Mouse (Mus musculus) midbrain, embryonic 16.5 days (tissue): Measurements from ENCODE around the gene Ift172. TPM values are rescaled to one million over a fixed set of nuclear protein-coding genes. Genes with fewer than 3 reads are reported as not detected.

Experiments
- ATAC-seq: fragments of 200-750 bp; cut with Nextera tagmentation; 2 replicates; pipeline ENCODE4 v1.8.0; 2017; ENCODE audit warnings: moderate TSS enrichment
- H3K27ac ChIP-seq: fragments of 300-500 bp; sonication (generic); 2 replicates; pipeline ENCODE4 v1.5.1; 2014; ENCODE audit warnings: mild to moderate bottlenecking, low read length, mixed read lengths
- H3K27me3 ChIP-seq: fragments of 300-500 bp; sonication (generic); 2 replicates; pipeline ENCODE4 v1.6.1; 2014; ENCODE audit warnings: low read depth, low read length, mixed read lengths; ENCODE audit not compliant: control insufficient read depth, insufficient read depth
- H3K36me3 ChIP-seq: fragments of 300-500 bp; sonication (generic); 2 replicates; pipeline ENCODE4 v1.6.1; 2014; ENCODE audit warnings: mild to moderate bottlenecking, low read length, moderate library complexity, mixed read lengths; ENCODE audit not compliant: control insufficient read depth, insufficient read depth
- H3K4me1 ChIP-seq: fragments of 300-500 bp; sonication (generic); 2 replicates; pipeline ENCODE4 v1.6.1; 2014; ENCODE audit warnings: mild to moderate bottlenecking, low read length, mixed read lengths; ENCODE audit not compliant: control insufficient read depth, insufficient read depth
- H3K4me2 ChIP-seq: fragments of 300-500 bp; sonication (generic); 2 replicates; pipeline ENCODE4 v1.6.1; 2014; ENCODE audit warnings: mild to moderate bottlenecking, low read length, mixed read lengths
- H3K4me3 ChIP-seq: fragments of 300-500 bp; sonication (generic); 2 replicates; pipeline ENCODE4 v1.5.1; 2014; ENCODE audit warnings: low read depth, mild to moderate bottlenecking, low read length, moderate library complexity, mixed read lengths
- H3K9ac ChIP-seq: fragments of 300-500 bp; sonication (generic); 2 replicates; pipeline ENCODE4 v1.6.1; 2014; ENCODE audit warnings: low read depth, low read length, mixed read lengths
- H3K9me3 ChIP-seq: fragments of 300-500 bp; sonication (generic); replicated peaks from 2 replicates; pipeline ENCODE4 v1.6.1; 2014; ENCODE audit warnings: mild to moderate bottlenecking, low read length, mixed read lengths; ENCODE audit not compliant: control insufficient read depth, poor library complexity, severe bottlenecking
- WGBS: fragments of 180-500 bp; shearing (Covaris S2); extraction: QIAGEN DNeasy Blood & Tissue Kit; methylation state at CpG from one replicate; pipeline ENCODE4 v1.1.7; 2014; 5-methylcytosine and 5-hydroxymethylcytosine counted together
- polyA plus RNA-seq: library from polyadenylated mRNA; unstranded; fragments of >200 nt; fragmentation: Nextera tagmentation; extraction: Ambion mirVana; gene quantifications from 2 replicates; pipeline ENCODE4 v1.2.1, GENCODE M21; 2015

Gene Ift172
- polyA plus RNA-seq, 1 experiment from 2014 or later: 32.3 TPM

DNA sequence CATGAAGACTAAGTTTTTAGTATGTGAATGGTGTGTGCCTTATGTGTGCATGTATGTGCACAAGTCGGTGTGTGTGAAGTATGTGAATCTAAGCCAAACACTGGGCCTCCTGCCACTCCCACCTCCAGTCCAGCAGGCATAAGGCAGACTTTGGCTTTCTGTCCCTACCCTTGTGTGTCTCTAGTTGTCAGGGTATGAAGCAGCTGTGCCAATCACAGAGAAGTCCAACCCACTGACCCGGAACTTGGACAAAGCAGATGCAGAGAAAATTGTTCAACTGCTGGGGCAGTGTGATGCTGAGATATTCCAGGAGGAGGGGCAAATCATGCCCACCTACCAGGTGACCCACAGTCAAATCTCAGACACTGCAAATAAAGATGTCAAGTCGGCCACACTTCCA is 7.1 kb upstream of the Ift172 start:
- H3K4me1 ChIP-seq: peaks cover 16% of the 10 kb centered on the region
- 74% methylated on average over 3 of the region's 3 CpGs for WGBS
- no peak overlapping the region for H3K4me3 ChIP-seq
- no peak overlapping the region for H3K27ac ChIP-seq
- H3K27me3 ChIP-seq: no peaks in the 10 kb centered on the region
- H3K9ac ChIP-seq: no peak overlapping the region
- H3K36me3 ChIP-seq: no peaks in the 10 kb centered on the region
- H3K4me2 ChIP-seq: no peak overlapping the region
- ATAC-seq: no peak
- no peaks in the 10 kb centered on the region for H3K9me3 ChIP-seq

DNA sequence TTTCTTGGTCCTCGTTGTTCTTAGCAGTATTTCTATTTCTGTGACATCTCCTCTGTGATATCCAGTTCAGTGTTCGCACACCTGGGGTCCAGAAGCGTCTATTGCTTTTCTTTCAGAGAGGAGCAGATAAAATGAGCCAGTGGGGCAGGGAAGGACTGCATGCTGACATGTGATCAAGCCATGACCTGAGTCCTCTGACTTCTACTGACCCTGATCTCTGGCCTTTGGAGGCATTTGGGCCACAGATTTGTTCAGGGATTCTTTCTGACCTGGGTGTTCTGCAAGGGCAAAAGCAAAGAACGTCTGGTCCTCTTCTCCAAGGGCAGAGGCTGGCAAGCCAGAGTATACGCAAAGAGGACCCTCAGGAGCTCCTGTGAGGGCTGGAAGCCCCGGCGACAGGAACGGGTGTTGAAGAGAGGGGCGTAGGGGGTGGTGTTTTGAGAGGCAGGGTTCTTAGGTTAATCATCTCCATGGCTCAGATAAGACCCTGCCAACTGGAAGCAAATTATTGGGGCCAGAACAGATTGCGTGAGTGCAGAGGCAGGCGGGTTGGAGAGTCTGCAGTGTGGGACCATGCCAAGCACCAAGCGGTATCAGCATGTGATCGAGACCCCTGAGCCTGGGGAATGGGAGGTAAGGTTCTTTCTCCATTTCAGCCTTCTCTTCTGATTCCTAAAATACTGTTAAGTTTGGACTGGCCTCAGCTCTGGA is 6.3 kb upstream of the Ift172 start, which contains the start of gene Gckr:
Gene Gckr (plus strand): TSS at position 397 of the 711 bp plus-strand sequence.
- Histone ChIP-seq H3K4me3 (peak within 1 kb of the TSS; percentile 89), H3K9me3 (no peaks in the 10 kb centered on the region), H3K36me3 (no peaks in the 10 kb centered on the region), H3K27ac (peak within 1 kb of the TSS; percentile 87), H3K27me3 (no peaks in the 10 kb centered on the region), H3K9ac (peak within 1 kb of the TSS; percentile 96), H3K4me1 (peaks cover 16% of the 10 kb centered on the region), H3K4me2 (peak within 1 kb of the TSS; percentile 93)
- no peak for ATAC-seq
- WGBS: 82% methylated on average over 13 of the region's 13 CpGs

DNA sequence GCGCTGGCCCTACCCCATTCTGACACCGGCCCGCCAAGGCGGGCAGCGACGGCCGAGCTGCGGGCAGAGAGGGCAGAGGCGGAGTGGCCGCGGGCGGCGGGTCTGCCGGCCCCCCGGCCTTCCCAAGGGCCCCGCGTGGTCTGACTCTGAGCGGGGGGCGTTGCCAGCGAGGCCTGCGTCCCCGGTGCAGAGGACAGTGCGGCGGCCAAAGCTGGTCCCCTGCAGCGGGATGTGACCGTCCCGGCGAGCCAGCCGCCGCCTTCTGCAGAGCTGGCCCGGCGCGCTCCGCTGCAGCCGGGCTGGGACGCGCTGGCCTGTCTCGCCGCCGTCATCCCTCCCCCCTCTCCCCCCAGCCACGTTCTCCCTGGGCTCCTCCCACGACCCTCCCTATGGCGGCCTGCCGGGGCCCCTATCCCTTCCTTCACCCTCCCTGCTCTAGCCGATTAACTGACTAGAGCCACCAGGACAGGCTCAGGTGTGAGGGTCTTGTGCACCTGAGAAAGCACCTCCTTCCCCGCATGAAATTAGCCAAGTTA is 4.8 kb upstream of the Ift172 start, which contains the start of gene Fndc4:
Gene Fndc4 (minus strand): TSS at position 475 of the 536 bp plus-strand sequence.
- peaks cover 22% of the 10 kb centered on the region for H3K4me1 ChIP-seq
- peak within 1 kb of the TSS; percentile 89 for H3K4me3 ChIP-seq
- peak; percentile 84 for ATAC-seq
- peak within 1 kb of the TSS; percentile 87 for H3K27ac ChIP-seq
- H3K36me3 ChIP-seq: no peaks in the 10 kb centered on the region
- H3K4me2 ChIP-seq: peak within 1 kb of the TSS; percentile 93
- peak within 1 kb of the TSS; percentile 96 for H3K9ac ChIP-seq
- no peaks in the 10 kb centered on the region for H3K9me3 ChIP-seq
- WGBS: 0% methylated on average over 37 of the region's 46 CpGs
- H3K27me3 ChIP-seq: no peaks in the 10 kb centered on the region

DNA sequence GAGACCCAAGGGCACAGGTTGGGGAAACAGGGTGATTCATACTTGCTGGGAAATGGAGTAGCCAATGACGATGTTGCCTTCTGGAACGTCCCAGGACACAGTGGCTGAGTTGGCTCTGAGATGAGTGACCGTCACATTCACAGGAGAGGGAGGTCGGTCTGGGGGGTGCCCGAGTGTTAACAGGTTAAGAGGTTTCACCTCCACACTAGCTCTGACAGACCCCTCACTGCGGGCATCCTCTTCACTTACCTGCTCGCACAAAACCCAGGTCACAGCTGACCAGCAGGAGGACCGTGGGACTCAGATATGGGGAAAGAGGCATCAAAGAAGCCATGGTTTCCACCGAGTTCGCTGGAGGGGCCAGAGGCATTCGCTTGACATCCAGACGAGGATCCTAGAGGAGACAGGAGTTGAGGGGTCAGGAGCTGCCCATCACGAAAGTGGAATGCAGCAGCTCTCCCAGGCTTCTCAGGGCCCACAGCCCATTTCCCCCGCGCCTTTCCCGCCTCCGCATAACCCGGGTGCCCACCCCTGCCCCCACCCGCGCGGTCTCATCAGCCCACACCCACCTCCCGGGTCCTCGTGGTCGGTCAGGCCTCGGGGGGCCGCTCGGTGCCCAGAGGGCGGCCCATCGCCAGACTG is 4.2 kb upstream of the Ift172 start:
- H3K4me3 ChIP-seq: peak overlapping the region; percentile 89
- peak overlapping the region; percentile 93 for H3K4me2 ChIP-seq
- H3K27ac ChIP-seq: peak overlapping the region; percentile 87
- no peaks in the 10 kb centered on the region for H3K36me3 ChIP-seq
- ATAC-seq: peak; percentile 20
- peak overlapping the region; percentile 96 for H3K9ac ChIP-seq
- H3K9me3 ChIP-seq: no peaks in the 10 kb centered on the region
- H3K4me1 ChIP-seq: peaks cover 27% of the 10 kb centered on the region
- no peaks in the 10 kb centered on the region for H3K27me3 ChIP-seq
- 5% methylated on average over 28 of the region's 29 CpGs for WGBS

DNA sequence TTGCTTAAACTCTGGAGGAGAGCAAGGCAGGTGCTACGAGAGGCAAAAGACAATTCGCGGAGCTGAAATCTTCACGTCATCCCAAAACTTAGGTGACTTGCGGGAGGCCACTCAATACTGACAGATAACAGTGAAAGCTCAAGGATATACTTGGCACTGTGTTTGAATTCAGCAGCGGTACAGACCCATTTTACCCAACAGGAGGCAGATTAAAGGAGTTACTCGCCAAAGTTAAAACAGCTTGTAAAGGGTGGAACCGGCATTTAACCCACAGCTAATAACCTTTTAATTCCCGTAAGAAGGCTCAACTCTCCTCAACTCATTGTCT is 409 bp upstream of the Ift172 start:
- H3K4me1 ChIP-seq: peaks cover 30% of the 10 kb centered on the region
- H3K9ac ChIP-seq: peak overlapping the region; percentile 66
- H3K27me3 ChIP-seq: no peaks in the 10 kb centered on the region
- no peak for ATAC-seq
- peak overlapping the region; percentile 93 for H3K4me2 ChIP-seq
- WGBS: 3% methylated on average over 9 of the region's 9 CpGs
- peak overlapping the region; percentile 87 for H3K27ac ChIP-seq
- peaks cover 5% of the 10 kb centered on the region; the same call in 1 of the 2 replicates for H3K36me3 ChIP-seq
- peak overlapping the region; percentile 53 for H3K4me3 ChIP-seq
- H3K9me3 ChIP-seq: no peaks in the 10 kb centered on the region

DNA sequence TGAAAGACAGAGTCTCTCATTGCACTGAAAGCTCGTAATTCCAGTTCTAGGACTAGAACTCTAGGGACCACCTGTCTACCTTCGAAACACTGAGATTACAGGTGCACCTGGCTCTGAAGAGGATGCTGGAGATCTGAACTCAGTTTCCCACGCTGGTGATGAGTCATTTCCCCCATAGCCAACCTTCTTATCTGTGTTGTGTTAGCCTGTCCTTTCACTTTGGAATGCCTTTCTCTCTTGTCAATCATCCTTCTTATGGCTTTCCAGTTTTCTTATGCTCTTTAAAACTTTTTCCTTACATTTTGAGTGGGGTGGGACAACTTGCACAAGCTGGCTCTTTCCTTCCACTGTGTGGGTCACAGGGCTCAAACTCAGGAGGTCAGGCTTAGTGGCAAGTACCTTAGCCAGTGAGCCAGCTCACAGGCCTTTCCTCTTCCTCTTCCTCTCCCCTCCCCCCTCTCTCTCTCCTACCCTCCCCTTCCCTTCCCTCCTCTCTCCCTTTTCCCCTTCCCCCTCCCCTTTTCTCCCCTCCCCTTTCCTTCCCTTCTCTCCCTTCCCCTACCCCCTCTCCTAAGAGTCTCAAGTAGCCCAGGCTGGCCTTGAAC is 1.2 kb downstream of the Ift172 start:
- no peak overlapping the region for H3K27ac ChIP-seq
- H3K36me3 ChIP-seq: peaks cover 16% of the 10 kb centered on the region
- peaks cover 25% of the 10 kb centered on the region for H3K4me1 ChIP-seq
- H3K4me3 ChIP-seq: no peak overlapping the region
- peak overlapping the region; percentile 93 for H3K4me2 ChIP-seq
- WGBS: 86% methylated on average over 3 of the region's 3 CpGs
- no peaks in the 10 kb centered on the region for H3K9me3 ChIP-seq
- H3K27me3 ChIP-seq: no peaks in the 10 kb centered on the region
- H3K9ac ChIP-seq: no peak overlapping the region
- no peak for ATAC-seq

DNA sequence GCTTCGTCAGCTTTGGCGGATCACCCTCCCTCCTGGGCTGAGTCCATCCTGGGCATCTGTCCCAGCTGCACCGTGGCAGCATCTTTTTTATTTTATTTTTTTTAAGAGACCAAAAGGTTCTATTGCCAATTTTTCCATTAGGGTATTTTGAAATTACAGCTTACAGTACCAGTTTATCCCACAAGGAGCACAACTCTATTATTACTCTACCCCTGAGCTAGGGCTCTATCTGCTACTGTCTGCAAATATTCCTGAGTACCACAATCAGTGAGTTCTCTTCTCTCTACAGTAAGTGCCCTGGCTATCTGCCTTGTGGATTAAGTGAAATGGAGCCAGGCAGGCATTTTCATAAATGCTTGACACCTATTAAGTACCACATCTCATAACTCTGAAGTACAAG is 2.3 kb downstream of the Ift172 start:
- no peaks in the 10 kb centered on the region for H3K9me3 ChIP-seq
- H3K4me3 ChIP-seq: no peak overlapping the region
- WGBS: 70% methylated on average over 3 of the region's 3 CpGs
- ATAC-seq: no peak
- H3K4me1 ChIP-seq: peaks cover 14% of the 10 kb centered on the region
- H3K27me3 ChIP-seq: no peaks in the 10 kb centered on the region
- no peak overlapping the region for H3K4me2 ChIP-seq
- H3K27ac ChIP-seq: no peak overlapping the region
- H3K9ac ChIP-seq: no peak overlapping the region
- peaks cover 21% of the 10 kb centered on the region for H3K36me3 ChIP-seq

DNA sequence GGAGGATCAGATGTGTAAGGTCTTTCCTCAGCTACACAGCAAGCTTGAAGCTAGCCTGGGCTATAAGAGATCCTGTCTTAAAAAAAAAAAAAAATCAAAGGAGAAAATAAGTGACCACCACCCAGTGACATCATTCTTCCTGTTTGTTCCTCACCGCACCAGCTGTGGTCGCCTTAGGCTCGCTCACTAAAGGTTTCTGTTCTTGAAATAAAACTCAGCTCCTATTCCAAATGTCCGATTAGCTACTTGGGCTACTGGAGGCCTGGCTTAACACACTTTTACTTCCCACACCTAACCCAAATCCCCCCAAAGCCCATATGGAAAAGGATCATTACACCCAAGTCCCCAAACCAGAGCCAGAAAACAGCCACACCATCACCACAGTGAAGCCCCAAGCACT is 2.7 kb downstream of the Ift172 start:
- peaks cover 25% of the 10 kb centered on the region for H3K36me3 ChIP-seq
- 85% methylated on average over 4 of the region's 4 CpGs for WGBS
- H3K27me3 ChIP-seq: no peaks in the 10 kb centered on the region
- no peak for ATAC-seq
- H3K27ac ChIP-seq: no peak overlapping the region
- no peaks in the 10 kb centered on the region for H3K9me3 ChIP-seq
- H3K4me2 ChIP-seq: no peak overlapping the region
- no peak overlapping the region for H3K4me3 ChIP-seq
- H3K9ac ChIP-seq: no peak overlapping the region
- peaks cover 14% of the 10 kb centered on the region for H3K4me1 ChIP-seq
